Mouse (Mus musculus): Measurements from ENCODE around the gene Nedd9.

- TF ChIP-seq CTCF (IDR thresholded peaks at IDR 0.05; ENCODE audit: low read depth) = no peak
- no peak for TF ChIP-seq EP300 (IDR thresholded peaks at IDR 0.05; ENCODE audit: low read depth)
Observed at GRCm38 (mm10) chr13:41377011-41377431, 110.1 kb downstream of the Nedd9 start.

Measured in heart, postnatal 0 days (tissue).